Mouse (Mus musculus) liver, embryonic 14.5 days (tissue): Measurements from ENCODE around the gene Stxbp5.

Source experiments
- CTCF ChIP-seq: IDR thresholded peaks from 2 replicates; pipeline ENCODE4 v1.5.1; 2016; ENCODE audit warnings: antibody characterized with exemption, low read depth, control low read depth
- EP300 ChIP-seq: IDR thresholded peaks from 2 replicates; pipeline ENCODE4 v1.6.1; 2016; ENCODE audit warnings: antibody characterized with exemption, low read depth

DNA sequence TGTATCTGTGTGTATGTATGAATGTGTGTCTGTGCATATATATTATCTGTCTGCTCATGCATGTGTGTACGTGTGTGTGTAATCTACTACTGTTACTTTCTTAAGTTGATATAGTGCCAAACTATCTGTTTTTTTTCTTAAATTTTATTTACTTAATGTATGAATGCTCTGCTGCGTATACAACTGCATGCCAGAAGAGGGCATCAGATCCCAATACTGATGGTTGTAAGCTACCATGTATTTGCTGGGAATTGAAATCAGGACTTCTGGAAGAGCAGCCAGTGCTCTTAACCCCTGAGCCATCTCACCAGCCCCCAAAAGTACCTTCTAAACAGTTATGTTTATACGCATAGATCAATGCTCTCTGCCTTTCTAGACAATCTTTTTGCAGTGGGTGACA is 109.9 kb downstream of the Stxbp5 start:
- TF ChIP-seq CTCF (0 out of 2 replicates have a peak, but pooled peaks have one; percentile 9), EP300 (no peak)
